Mouse (Mus musculus) intestine, embryonic 14.5 days (tissue): Measurements from ENCODE around the gene Anks6. TPM values are rescaled to one million over a fixed set of nuclear protein-coding genes. Genes with fewer than 3 reads are reported as not detected.

Experiments used
- ATAC-seq: fragments of 200-750 bp; cut with Nextera tagmentation; replicated peaks from 2 replicates; pipeline ENCODE4 v1.8.0; 2017; ENCODE audit warnings: low read depth, moderate number of reproducible peaks, moderate TSS enrichment, moderate library complexity; ENCODE audit not compliant: low FRiP score, low TSS enrichment
- DNase-seq: peaks from one replicate; pipeline ENCODE4 v3.0.0-alpha.2; 2018; ENCODE audit warnings: low spot score
- H3K27ac ChIP-seq: fragments of 300-500 bp; sonication (generic); 2 replicates; pipeline ENCODE4 v1.5.1; 2014; ENCODE audit warnings: low read depth, mild to moderate bottlenecking, control low read depth
- H3K27me3 ChIP-seq: fragments of 300-500 bp; sonication (generic); replicated peaks from 2 replicates; pipeline ENCODE4 v1.6.1; 2014; ENCODE audit warnings: low read length, control low read depth; ENCODE audit not compliant: control insufficient read depth, insufficient read depth
- H3K36me3 ChIP-seq: fragments of 300-500 bp; sonication (generic); 2 replicates; pipeline ENCODE4 v1.6.1; 2014; ENCODE audit warnings: low read length, control low read depth; ENCODE audit not compliant: control insufficient read depth, insufficient read depth
- H3K4me1 ChIP-seq: fragments of 300-500 bp; sonication (generic); replicated peaks from 2 replicates; pipeline ENCODE4 v1.6.1; 2014; ENCODE audit warnings: low read length, control low read depth, mixed read lengths; ENCODE audit not compliant: control insufficient read depth, insufficient read depth
- H3K4me2 ChIP-seq: fragments of 300-500 bp; sonication (generic); 2 replicates; pipeline ENCODE4 v1.6.1; 2014; ENCODE audit warnings: low read length
- H3K4me3 ChIP-seq: fragments of 300-500 bp; sonication (generic); 2 replicates; pipeline ENCODE4 v1.5.1; 2014; ENCODE audit warnings: low read depth, low read length, control low read depth, mixed read lengths
- H3K9ac ChIP-seq: fragments of 300-500 bp; sonication (generic); 2 replicates; pipeline ENCODE4 v1.6.1; 2014; ENCODE audit warnings: mild to moderate bottlenecking, low read length
- H3K9me3 ChIP-seq: fragments of 300-500 bp; sonication (generic); 2 replicates; pipeline ENCODE4 v1.6.1; 2016; ENCODE audit warnings: low read length, control low read depth; ENCODE audit not compliant: control insufficient read depth
- WGBS: fragments of 180-500 bp; shearing (Covaris S2); extraction: QIAGEN DNeasy Blood & Tissue Kit; methylation state at CpG from one replicate; pipeline ENCODE4 v1.1.7; 2014; 5-methylcytosine and 5-hydroxymethylcytosine counted together
- polyA plus RNA-seq: library from polyadenylated mRNA; unstranded; fragments of >200 nt; fragmentation: Nextera tagmentation; extraction: Ambion mirVana; gene quantifications from 2 replicates; pipeline ENCODE4 v1.2.1, GENCODE M21; 2014

The Anks6 gene
- polyA plus RNA-seq, 1 experiment from 2014 or later, result 4.2 TPM

DNA sequence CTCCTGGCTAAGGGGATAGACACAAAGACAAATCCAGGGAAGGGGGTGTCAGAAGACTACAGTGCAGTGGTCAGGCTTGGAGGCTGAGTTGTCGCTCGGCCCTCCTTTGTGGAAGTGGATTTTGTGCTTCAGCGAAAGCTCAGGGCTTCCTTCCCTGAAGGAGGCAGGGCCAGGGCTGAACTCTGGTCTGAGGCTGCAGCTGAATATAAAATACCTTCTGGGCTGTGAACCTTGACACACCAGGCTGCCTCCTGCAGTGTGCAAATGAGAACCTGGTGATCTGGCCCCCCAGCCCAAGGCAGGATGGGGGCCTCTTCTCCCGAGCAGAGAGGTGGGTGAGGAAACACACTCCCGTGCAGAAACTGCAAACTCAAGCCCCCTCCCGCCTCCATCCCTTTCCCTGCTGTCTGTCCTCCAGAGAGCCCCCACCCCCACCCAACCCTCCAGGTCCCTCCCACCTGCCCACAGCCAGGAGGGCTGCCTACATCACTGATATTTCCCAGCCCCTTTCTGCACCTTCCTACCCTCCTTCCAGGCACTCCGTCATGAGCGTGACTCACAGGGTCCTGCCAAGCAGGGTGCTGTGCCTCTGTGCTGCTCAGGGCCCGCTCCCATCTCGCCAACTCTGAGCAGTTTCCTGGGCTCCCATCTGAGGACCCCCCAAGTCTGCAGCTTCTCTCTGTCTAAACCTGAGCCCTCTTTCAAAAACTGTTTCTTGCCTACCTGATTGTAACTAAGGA, 6.4 kb downstream of the Anks6 start:
- Histone ChIP-seq H3K4me3 (no peak overlapping the region), H3K27ac (no peak overlapping the region), H3K4me1 (peaks cover 7% of the 10 kb centered on the region; the same call in 1 of the 2 replicates), H3K27me3 (no peaks in the 10 kb centered on the region; the same call in 1 of the 2 replicates), H3K36me3 (no peaks in the 10 kb centered on the region), H3K9me3 (no peaks in the 10 kb centered on the region), H3K4me2 (no peak overlapping the region), H3K9ac (no peak overlapping the region)
- 31% methylated on average over 10 of the region's 10 CpGs for WGBS
- DNase-seq (no peak), ATAC-seq (peak; percentile 59)

DNA sequence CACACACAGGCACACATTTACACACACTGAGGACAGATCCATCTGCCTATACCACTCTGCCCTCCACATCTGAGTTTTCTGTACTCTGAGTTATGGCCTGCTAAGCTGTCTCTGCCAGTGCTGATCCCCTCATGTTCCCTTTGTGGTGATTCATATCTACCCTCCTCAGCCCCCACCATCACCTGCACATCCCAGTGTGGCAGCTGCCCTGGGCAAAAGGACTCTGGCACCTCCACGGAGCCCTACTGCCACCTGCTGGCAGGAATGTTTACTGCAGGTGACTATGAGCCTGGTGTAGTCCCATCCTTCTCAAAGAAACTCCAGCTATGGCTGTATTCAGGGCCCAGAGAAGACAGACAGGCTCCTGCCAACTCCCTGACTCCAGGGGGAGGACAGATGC, 7.1 kb downstream of the Anks6 start:
- Histone ChIP-seq H3K9me3 (no peaks in the 10 kb centered on the region), H3K27ac (no peak overlapping the region), H3K4me1 (peaks cover 7% of the 10 kb centered on the region; the same call in 1 of the 2 replicates), H3K4me2 (no peak overlapping the region), H3K27me3 (no peaks in the 10 kb centered on the region), H3K4me3 (no peak overlapping the region), H3K36me3 (no peaks in the 10 kb centered on the region), H3K9ac (no peak overlapping the region)
- 0% methylated on average over 1 of the region's 1 CpGs for WGBS
- DNase-seq, result peak; percentile 98
- ATAC-seq, result peak; percentile 76

DNA sequence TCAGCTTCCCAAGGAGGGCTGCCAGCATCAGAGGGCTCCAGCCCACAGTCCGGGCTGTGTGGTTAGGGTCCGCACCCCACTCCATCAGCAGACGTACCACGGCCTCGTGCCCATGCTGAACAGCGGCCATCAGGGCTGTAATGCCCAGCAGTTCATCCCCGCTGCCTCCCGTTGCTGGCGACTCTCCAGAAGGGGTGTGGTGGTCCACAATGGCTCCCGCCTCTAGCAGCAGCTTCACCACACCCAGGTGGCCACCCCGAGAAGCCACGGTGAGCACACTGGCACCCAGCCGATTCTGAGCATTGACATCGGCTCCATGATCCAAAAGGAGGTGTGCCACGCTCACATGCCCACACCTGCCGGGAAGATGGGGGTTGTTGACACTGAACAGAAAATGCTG, 8.0 kb downstream of the Anks6 start:
- 91% methylated on average over 16 of the region's 16 CpGs for WGBS

DNA sequence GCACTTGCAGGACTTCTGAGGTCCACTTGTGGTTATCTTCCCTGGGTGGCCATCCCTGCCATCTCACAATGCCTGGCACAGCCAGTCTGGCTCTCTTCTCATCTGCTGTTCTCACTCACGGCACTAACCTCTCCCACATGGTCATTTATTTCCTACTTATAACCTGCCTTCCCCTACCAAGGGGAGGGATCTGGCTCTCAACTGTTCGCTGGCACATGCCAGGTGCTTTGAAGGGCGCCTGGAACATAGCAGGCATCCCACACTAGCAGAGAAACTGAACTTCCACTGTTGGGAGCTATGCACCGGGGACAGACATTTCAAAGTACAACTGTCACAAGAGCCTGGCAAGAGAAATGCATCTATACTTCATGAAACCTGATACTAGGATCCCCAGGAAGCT, 9.5 kb downstream of the Anks6 start:
- Histone ChIP-seq H3K9me3 (no peaks in the 10 kb centered on the region), H3K4me2 (no peak overlapping the region), H3K4me1 (peaks cover 7% of the 10 kb centered on the region; the same call in 1 of the 2 replicates), H3K36me3 (no peaks in the 10 kb centered on the region), H3K9ac (no peak overlapping the region), H3K27ac (no peak overlapping the region), H3K27me3 (no peaks in the 10 kb centered on the region), H3K4me3 (no peak overlapping the region)
- ATAC-seq, result no peak
- no peak for DNase-seq
- 71% methylated on average over 4 of the region's 4 CpGs for WGBS

More for the DNA sequence above, 8.0 kb downstream of the Anks6 start:
- Histone ChIP-seq H3K4me3 (no peak overlapping the region), H3K9ac (no peak overlapping the region), H3K36me3 (no peaks in the 10 kb centered on the region), H3K4me2 (no peak overlapping the region), H3K27ac (no peak overlapping the region), H3K27me3 (no peaks in the 10 kb centered on the region), H3K4me1 (peaks cover 7% of the 10 kb centered on the region; the same call in 1 of the 2 replicates), H3K9me3 (no peaks in the 10 kb centered on the region)
- DNase-seq (no peak), ATAC-seq (no peak)

GRCm38 (mm10) chr4:47046974-47047373, 10.3 kb downstream of the Anks6 start:
- Histone ChIP-seq H3K36me3 (no peaks in the 10 kb centered on the region), H3K4me1 (peaks cover 7% of the 10 kb centered on the region; the same call in 1 of the 2 replicates), H3K4me3 (no peak overlapping the region), H3K9me3 (no peaks in the 10 kb centered on the region), H3K27ac (no peak overlapping the region), H3K4me2 (no peak overlapping the region), H3K9ac (no peak overlapping the region), H3K27me3 (no peaks in the 10 kb centered on the region)
- WGBS, result 85% methylated on average over 6 of the region's 6 CpGs
- ATAC-seq (no peak), DNase-seq (no peak)

DNA sequence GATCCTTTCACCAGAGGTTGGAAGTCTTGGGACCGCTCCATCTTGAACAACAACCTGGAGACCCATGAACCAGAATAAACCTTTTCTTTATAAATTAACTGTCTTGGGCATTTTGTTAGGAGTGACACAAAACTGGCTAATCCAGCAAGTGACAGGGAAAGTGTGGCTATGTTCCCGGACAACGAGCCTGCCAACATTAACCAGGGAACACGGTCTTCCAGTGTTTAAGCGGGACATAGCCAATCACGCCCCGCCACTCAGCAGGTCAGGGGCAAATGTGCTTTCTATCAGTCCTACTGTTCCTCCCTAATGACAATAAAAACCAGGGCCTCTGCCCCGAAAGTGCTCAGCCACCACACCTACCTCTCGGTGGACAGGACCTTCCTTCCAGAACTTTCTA, 13.4 kb downstream of the Anks6 start:
- H3K4me3 ChIP-seq, result no peak overlapping the region
- H3K36me3 ChIP-seq, result 0 out of 2 replicates have a peak, but pooled peaks cover 8% of the 10 kb centered on the region
- H3K4me1 ChIP-seq, result no peaks in the 10 kb centered on the region
- no peak for ATAC-seq
- DNase-seq, result no peak
- H3K27me3 ChIP-seq, result no peaks in the 10 kb centered on the region
- no peaks in the 10 kb centered on the region for H3K9me3 ChIP-seq
- no peak overlapping the region for H3K27ac ChIP-seq
- no peak overlapping the region for H3K4me2 ChIP-seq
- H3K9ac ChIP-seq, result no peak overlapping the region
- WGBS, result 85% methylated on average over 9 of the region's 9 CpGs

DNA sequence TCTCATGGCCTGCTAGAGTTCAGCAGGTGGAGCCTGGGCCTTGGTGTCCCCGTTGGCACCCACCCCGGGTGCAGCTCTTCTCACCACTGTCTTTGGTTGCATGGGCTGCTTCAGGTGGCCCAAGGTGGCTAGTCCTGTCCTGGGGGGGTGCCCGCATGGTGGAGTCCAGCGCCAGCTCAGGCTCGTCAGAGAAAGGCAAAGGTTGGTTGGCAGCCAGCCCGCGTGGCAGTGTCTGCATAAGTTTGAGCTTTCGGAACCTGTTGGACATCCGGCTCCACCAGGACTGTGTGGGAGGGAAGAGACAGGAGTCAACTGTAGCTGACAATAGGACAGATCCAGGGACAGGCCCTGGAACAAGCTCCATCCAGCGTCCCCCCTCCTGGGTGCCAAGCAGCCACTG, 17.6 kb downstream of the Anks6 start:
- H3K4me1 ChIP-seq, result no peaks in the 10 kb centered on the region
- H3K9ac ChIP-seq, result no peak overlapping the region
- H3K27me3 ChIP-seq, result no peaks in the 10 kb centered on the region
- H3K4me3 ChIP-seq, result no peak overlapping the region
- ATAC-seq (no peak), DNase-seq (no peak)
- H3K27ac ChIP-seq, result no peak overlapping the region
- H3K36me3 ChIP-seq, result 0 out of 2 replicates have a peak, but pooled peaks cover 11% of the 10 kb centered on the region
- 98% methylated on average over 10 of the region's 10 CpGs for WGBS
- no peak overlapping the region for H3K4me2 ChIP-seq
- H3K9me3 ChIP-seq, result no peaks in the 10 kb centered on the region

DNA sequence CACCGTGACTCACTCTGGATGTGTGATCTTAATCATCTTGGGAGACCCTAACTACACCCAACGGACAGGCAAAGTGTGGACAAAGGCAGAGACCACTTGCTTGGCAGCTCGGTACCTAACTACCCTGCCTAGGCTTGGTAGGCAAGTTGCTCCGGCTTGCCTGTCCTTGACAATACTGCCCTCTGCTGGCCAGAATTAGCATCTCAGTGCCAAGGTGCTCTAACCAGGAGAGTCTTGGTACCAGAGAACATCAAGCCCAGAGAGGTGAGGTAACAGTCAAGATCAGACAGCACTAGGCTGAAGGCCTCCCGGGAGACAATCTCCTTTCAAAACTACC, 19.9 kb downstream of the Anks6 start:
- H3K4me2 ChIP-seq, result no peak overlapping the region
- no peaks in the 10 kb centered on the region for H3K27me3 ChIP-seq
- DNase-seq (peak; percentile 96), ATAC-seq (no peak)
- 17% methylated on average over 5 of the region's 5 CpGs for WGBS
- no peak overlapping the region for H3K27ac ChIP-seq
- H3K4me1 ChIP-seq, result no peaks in the 10 kb centered on the region
- H3K36me3 ChIP-seq, result 0 out of 2 replicates have a peak, but pooled peaks cover 11% of the 10 kb centered on the region
- H3K9me3 ChIP-seq, result no peaks in the 10 kb centered on the region
- H3K4me3 ChIP-seq, result no peak overlapping the region
- H3K9ac ChIP-seq, result no peak overlapping the region
